8 mouse cellular contexts compared by ENCODE assay signal in genomic region chr11:30165861-30166550, GRCm38 (mm10).
DNase-seq lines count a peak whose midpoint lies in the region; ATAC-seq and TF ChIP-seq lines count a peak whose summit lies in the region.

No protein-coding gene starts in this region.

- no peaks in the 10 kb centered on the region for H3K36me3 ChIP-seq in limb, embryonic 13.5 days
- H3K36me3 ChIP-seq in small intestine, adult 2 months (ENCODE audit: control insufficient read depth, insufficient read depth, low read length) = 0 out of 2 replicates have a peak, but pooled peaks cover 3% of the 10 kb centered on the region

- no peaks in the 10 kb centered on the region for H3K9me3 ChIP-seq in limb, embryonic 13.5 days

- H3K27me3 ChIP-seq in limb, embryonic 13.5 days = no peaks in the 10 kb centered on the region
- no peaks in the 10 kb centered on the region for H3K27me3 ChIP-seq in small intestine, adult 2 months (ENCODE audit: control insufficient read depth, insufficient read depth, low read length)

- WGBS in limb, embryonic 13.5 days = 44% methylated on average over 5 of the region's 5 CpGs
- WGBS in small intestine, adult 2 months = 38% methylated on average over 5 of the region's 5 CpGs

- peak; percentile 20 for DNase-seq in adrenal gland, postnatal 10 days
- no peak for DNase-seq in adrenal gland, postnatal 25 days
- DNase-seq in heart, adult 8-10 months (ENCODE audit: low spot score) = peak; percentile 79
- DNase-seq in layer of hippocampus, postnatal 25 days (ENCODE audit: extremely low spot score in 1 of 2, low spot score in 1 of 2) = no peak
- no peak for DNase-seq in cerebellum, adult 11-12 months
- no peak for DNase-seq in cerebellum, adult 11 months

- no peak for TF ChIP-seq CTCF in small intestine, adult 2 months (IDR thresholded peaks at IDR 0.05; ENCODE audit: extremely low read depth, insufficient read length, insufficient replicate concordance, low read depth, low read length)

- no peak overlapping the region for H3K9ac ChIP-seq in limb, embryonic 13.5 days

- no peak overlapping the region for H3K4me3 ChIP-seq in limb, embryonic 13.5 days
- no peak overlapping the region for H3K4me3 ChIP-seq in small intestine, adult 2 months (ENCODE audit: low read depth, low read length)

- TF ChIP-seq POLR2A in small intestine, adult 2 months (IDR thresholded peaks at IDR 0.05; ENCODE audit: low read depth, low read length) = no peak

- no peak overlapping the region for H3K27ac ChIP-seq in limb, embryonic 13.5 days
- peak overlapping the region; percentile 23 for H3K27ac ChIP-seq in small intestine, adult 2 months (ENCODE audit: insufficient read depth, low read depth, low read length)

- peaks cover 21% of the 10 kb centered on the region for H3K4me1 ChIP-seq in limb, embryonic 13.5 days
- peaks cover 35% of the 10 kb centered on the region for H3K4me1 ChIP-seq in small intestine, adult 2 months (ENCODE audit: control insufficient read depth, insufficient read depth, insufficient read length, low read length)

- H3K4me2 ChIP-seq in limb, embryonic 13.5 days (replicated peaks) = no peak overlapping the region

- peak; percentile 59; the same call in 1 of the 2 replicates for ATAC-seq in limb, embryonic 13.5 days (ENCODE audit: low FRiP score, low read depth)

Comparison
In these comparisons a context has a peak if more than half of its experiments do, and no peak if none do; other contexts are left out.
1. DNase-seq: peak in adrenal gland, postnatal 10 days (single experiment) and heart, adult 8-10 months (single experiment); none in adrenal gland, postnatal 25 days (single experiment), layer of hippocampus, postnatal 25 days (0 of 2), cerebellum, adult 11-12 months (single experiment) and cerebellum, adult 11 months (single experiment).